Mouse (Mus musculus): ENCODE measurements around the gene Wdtc1.

The Wdtc1 gene

GRCm38 (mm10) chr4:133247806-133248449 is 105.4 kb downstream of the Wdtc1 start:
- no peak for DNase-seq

- no peak for DNase-seq
Observed at GRCm38 (mm10) chr4:133247072-133247471, 106.2 kb downstream of the Wdtc1 start.

- DNase-seq, result no peak
Observed at GRCm38 (mm10) chr4:133244289-133244688, 109.0 kb downstream of the Wdtc1 start.

GRCm38 (mm10) chr4:133243538-133243937 is 109.7 kb downstream of the Wdtc1 start:
- DNase-seq, result no peak

- no peak for DNase-seq
Observed at GRCm38 (mm10) chr4:133242710-133243109, 110.6 kb downstream of the Wdtc1 start.

All from thymus, adult 18-20 months (tissue).